Mouse (Mus musculus): ENCODE results near the gene Tap1.

DNA sequence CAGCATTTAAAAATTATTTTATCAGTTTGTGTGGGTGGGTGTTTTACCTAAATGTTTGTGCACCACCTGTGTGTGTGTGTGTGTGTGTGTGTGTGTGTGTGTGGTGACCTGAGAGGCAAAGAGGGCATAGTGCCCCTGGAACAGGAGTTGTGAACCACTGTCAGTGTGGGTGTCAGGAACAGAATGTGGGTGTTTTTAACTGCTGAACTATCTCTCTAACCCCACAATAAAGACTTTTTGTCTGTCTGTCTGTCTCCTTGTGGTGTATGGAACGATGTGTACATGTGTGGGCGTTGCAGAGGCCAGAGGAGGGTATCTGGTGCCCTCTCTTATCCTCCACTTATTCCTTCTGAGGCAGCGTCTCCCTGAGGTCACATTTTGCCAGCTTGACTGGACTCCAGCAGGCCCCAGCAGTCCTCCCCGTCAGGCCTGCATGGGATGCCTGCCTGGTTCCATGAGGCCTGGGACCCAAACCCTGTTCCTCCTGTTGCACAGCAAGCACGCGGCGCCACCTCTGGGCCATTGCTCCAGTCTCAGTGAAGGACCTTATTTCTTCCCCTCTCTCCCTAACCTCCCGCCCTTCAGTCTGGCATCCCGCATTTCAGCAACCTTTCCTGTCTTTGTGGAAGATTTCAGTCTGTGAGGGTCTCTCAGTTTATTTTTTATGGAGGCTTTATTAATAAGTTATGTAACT, 23.0 kb upstream of the Tap1 start:
- TF ChIP-seq CTCF (IDR thresholded peaks at IDR 0.05; ENCODE audit: borderline replicate concordance, extremely low read depth, insufficient read depth, insufficient read length) (0 out of 2 replicates have a peak, but pooled peaks have one; percentile 11), POLR2A (IDR thresholded peaks at IDR 0.05; ENCODE audit: borderline replicate concordance, extremely low read depth, insufficient read depth, insufficient read length, poor library complexity, severe bottlenecking) (no peak)

Measured in brain, embryonic 14.5 days (tissue).